Mouse (Mus musculus): ENCODE results near the gene Prr9. TPM values are rescaled to one million over a fixed set of nuclear protein-coding genes. Genes with fewer than 3 reads are reported as not detected.
A peak's percentile ranks its signal among the peaks of the same experiment; 100 is the strongest.

Gene Prr9
- polyA plus RNA-seq (2016; fragmentation: Nextera tagmentation; extraction: Ambion mirVana): not detected in 2 replicates

DNA sequence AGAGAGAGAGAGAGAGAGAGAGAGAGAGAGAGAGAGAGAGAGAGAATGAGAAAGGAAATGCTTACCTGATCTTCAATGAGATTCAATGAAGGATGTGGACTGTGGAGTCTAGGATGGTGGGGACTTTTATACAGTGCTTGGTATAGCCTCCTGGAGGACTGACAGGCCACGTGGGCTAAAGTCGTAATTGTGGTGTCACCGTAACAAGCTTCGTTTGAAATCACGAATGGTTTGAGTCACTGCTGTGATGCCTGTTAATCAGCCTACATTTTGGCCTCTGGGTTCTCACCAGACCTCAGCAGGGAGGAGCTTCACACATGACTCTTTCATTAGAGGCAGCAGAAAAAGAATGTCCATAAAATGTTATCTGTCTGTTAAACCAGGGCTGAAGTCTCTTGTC, at the start of gene Prr9:
Gene Prr9 (minus strand): TSS at position 101 of the 400 bp plus-strand sequence.
- Histone ChIP-seq H3K36me3 (no peaks in the 10 kb centered on the region), H3K9ac (no peak within 1 kb of the TSS), H3K4me3 (no peak within 1 kb of the TSS), H3K4me2 (replicated peaks) (no peak within 1 kb of the TSS), H3K27me3 (no peaks in the 10 kb centered on the region), H3K27ac (no peak within 1 kb of the TSS), H3K4me1 (no peaks in the 10 kb centered on the region), H3K9me3 (replicated peaks) (no peaks in the 10 kb centered on the region)
- WGBS: 83% methylated on average over 5 of the region's 5 CpGs
- ATAC-seq (ENCODE audit: low FRiP score): no peak

DNA sequence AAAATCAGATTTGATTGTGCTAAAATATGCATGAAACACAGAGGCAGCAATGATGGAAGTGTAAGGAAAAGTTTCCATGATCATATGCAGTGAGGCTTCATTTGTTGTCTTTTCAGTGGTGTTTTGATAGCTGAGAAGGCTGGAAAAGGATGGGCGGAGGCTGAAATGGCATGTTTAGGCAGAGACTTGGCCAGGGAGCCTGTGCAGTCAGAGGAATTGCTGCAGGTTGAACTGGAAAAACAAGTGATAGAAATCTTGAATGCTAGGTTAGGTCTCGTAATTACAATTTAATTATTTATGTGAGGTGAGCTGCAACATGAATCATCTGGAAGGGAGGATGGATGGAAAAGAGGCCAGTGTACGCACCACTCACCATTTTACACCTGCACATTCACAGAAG, 46.1 kb upstream of the Prr9 start:
- Histone ChIP-seq H3K27ac (no peak overlapping the region), H3K9me3 (replicated peaks) (no peaks in the 10 kb centered on the region), H3K9ac (no peak overlapping the region), H3K27me3 (no peaks in the 10 kb centered on the region), H3K4me3 (no peak overlapping the region), H3K4me1 (no peaks in the 10 kb centered on the region), H3K36me3 (no peaks in the 10 kb centered on the region), H3K4me2 (replicated peaks) (no peak overlapping the region)
- 81% methylated on average over 3 of the region's 3 CpGs for WGBS
- ATAC-seq (ENCODE audit: low FRiP score): no peak

DNA sequence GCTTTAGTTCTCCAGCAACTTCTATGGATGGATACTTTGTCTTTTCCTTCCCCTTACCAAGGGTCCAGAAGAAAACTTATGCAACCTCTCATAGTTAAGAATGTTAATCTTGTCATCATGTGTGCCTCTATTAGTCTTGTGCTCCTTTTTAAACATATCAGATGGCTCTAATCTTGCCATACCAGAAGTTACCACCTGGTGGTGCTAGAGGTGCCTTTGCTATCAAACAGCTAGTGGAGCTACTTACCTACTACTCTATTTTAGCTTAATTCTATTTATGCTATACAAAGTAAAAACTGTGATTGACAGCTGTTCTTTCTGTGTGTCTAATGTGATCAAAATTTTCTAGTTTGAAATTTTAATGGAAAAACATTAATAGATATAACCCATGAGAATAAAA, 29.6 kb upstream of the Prr9 start:
- H3K4me1 ChIP-seq: no peaks in the 10 kb centered on the region
- no peak overlapping the region for H3K4me3 ChIP-seq
- H3K4me2 ChIP-seq (replicated peaks): no peak overlapping the region
- 0 out of 2 replicates have a peak, but pooled peaks have one; percentile 47 for ATAC-seq (ENCODE audit: low FRiP score)
- no peaks in the 10 kb centered on the region for H3K36me3 ChIP-seq
- no peak overlapping the region for H3K27ac ChIP-seq
- H3K9me3 ChIP-seq (replicated peaks): no peaks in the 10 kb centered on the region
- H3K9ac ChIP-seq: no peak overlapping the region
- no peaks in the 10 kb centered on the region for H3K27me3 ChIP-seq

DNA sequence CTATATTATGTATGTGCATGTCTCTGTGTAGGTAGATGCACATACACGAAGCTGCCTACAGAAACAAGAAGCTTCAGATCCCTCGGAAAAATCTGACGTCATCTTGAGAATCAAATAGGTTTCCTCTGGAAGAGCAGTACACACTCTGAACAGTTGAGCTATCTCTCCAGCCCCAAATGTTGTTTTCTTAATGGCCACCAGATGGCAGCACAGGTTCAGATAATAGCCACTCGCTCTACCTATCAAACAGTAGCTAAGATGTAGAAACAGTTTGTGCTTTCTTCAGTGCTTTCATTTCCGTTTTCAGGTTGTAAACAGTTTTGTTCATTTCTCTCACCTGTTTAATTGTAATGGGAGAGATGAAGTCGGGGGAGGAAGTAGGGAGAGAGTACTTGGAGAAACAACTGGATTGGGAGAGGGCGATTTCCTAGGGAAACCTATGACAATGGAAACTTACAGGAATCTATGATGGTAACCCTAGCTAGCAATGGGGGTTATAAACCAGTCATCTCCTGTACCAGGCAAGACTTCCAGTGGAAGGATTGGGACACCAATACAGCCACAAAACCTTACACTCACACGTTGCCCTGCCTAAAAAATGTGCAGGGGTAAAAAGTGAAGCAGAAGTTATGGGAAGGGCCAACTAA, 27.0 kb upstream of the Prr9 start:
- no peaks in the 10 kb centered on the region for H3K9me3 ChIP-seq (replicated peaks)
- no peak overlapping the region for H3K4me3 ChIP-seq
- no peaks in the 10 kb centered on the region for H3K36me3 ChIP-seq
- H3K4me2 ChIP-seq (replicated peaks): no peak overlapping the region
- WGBS: 26% methylated on average over 8 of the region's 8 CpGs
- no peak overlapping the region for H3K9ac ChIP-seq
- ATAC-seq (ENCODE audit: low FRiP score): peak; percentile 90
- no peaks in the 10 kb centered on the region for H3K4me1 ChIP-seq
- H3K27me3 ChIP-seq: no peaks in the 10 kb centered on the region
- H3K27ac ChIP-seq: no peak overlapping the region

DNA sequence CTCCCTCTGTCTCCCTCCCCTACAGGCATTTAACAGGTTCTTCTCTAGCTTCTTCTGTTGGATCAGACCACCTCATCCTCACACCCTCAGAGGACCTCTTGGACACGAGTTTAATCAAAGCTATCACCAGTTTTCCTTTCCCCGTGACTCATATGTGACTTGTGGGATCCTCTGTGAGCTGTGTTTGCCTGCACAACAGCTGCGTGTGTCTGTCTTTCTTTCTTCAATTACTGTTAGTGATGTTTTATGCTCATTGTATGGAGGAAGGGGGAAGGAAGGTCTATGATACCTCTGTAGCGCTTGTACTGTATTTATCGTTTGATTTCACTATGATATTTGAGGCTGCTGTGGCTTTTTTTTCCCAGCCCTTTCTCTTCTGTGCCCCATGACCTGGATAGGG, 24.2 kb upstream of the Prr9 start:
- H3K27ac ChIP-seq: no peak overlapping the region
- H3K27me3 ChIP-seq: no peaks in the 10 kb centered on the region
- ATAC-seq (ENCODE audit: low FRiP score): no peak
- no peak overlapping the region for H3K4me3 ChIP-seq
- WGBS: 84% methylated on average over 5 of the region's 5 CpGs
- H3K9ac ChIP-seq: no peak overlapping the region
- H3K9me3 ChIP-seq (replicated peaks): no peaks in the 10 kb centered on the region
- no peaks in the 10 kb centered on the region for H3K36me3 ChIP-seq
- no peaks in the 10 kb centered on the region for H3K4me1 ChIP-seq
- no peak overlapping the region for H3K4me2 ChIP-seq (replicated peaks)

DNA sequence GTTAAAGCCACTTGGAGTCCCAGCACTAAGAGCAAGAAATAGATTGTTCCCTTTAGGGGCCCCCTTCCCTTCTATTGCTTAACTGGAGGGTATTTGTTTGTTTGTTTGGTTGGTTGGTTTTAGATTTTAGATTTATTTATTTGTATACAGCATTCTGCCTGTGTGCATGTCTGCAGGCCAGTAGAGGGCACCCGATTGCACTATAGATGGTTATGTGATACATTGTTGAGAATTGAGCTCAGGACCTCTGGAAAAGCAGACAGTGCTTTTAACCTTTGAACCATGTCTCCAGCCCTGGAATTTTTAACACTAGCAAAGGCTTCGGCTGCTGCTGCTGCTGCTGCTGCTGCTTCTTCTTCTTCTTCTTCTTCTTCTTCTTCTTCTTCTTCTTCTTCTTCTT, 23.7 kb upstream of the Prr9 start:
- Histone ChIP-seq H3K9ac (no peak overlapping the region), H3K27me3 (no peaks in the 10 kb centered on the region), H3K27ac (no peak overlapping the region), H3K4me1 (no peaks in the 10 kb centered on the region), H3K36me3 (no peaks in the 10 kb centered on the region), H3K4me3 (no peak overlapping the region), H3K9me3 (replicated peaks) (no peaks in the 10 kb centered on the region), H3K4me2 (replicated peaks) (no peak overlapping the region)
- ATAC-seq (ENCODE audit: low FRiP score): no peak
- WGBS: 60% methylated on average over 2 of the region's 2 CpGs

DNA sequence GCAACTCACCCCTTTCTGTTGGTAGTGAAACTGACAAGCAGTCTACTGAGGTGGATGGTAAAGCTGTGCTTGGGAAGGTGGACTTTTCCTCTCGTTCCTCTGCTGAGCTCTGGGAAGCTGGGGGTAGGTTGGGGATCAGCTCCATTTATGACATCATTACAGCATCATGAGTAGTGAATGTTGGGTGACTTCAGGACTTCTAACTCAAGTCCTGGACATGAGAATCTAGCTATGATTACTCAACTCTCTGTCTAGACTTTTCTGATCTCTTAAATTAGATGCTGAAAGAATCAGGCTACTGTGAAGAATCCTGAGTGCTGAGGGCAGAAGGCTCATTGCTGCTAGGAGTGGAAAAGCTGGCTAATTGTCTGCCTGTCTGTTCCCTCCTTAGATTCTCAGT, 18.9 kb upstream of the Prr9 start, which contains the start of gene Lelp1:
Gene Lelp1 (minus strand): TSS at position 101 of the 400 bp plus-strand sequence.
- Histone ChIP-seq H3K9me3 (replicated peaks) (no peaks in the 10 kb centered on the region), H3K4me2 (replicated peaks) (no peak within 1 kb of the TSS), H3K4me1 (no peaks in the 10 kb centered on the region), H3K27ac (no peak within 1 kb of the TSS), H3K36me3 (no peaks in the 10 kb centered on the region), H3K27me3 (no peaks in the 10 kb centered on the region), H3K4me3 (no peak within 1 kb of the TSS), H3K9ac (no peak within 1 kb of the TSS)
- WGBS: 50% methylated on average over 1 of the region's 1 CpGs
- no peak for ATAC-seq (ENCODE audit: low FRiP score)

DNA sequence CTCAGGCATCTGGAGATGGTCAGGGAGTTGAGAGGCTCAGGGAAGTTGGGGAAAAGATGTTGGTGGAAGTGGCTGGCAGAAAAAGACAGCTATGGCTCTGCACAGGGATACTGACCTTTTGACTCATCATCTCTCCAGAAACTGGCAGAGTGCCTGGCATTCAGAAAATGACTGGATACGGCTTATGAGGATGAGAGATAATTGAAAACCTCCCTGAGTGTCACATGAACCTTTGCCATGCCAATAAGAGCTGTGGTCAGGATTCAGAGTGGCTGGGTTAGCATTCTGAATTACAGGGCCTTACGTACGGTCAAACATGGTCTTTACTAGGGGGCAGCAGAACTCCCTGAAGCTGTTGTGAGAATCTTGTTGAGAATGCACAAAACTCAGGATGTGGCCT, 2.8 kb downstream of the Prr9 start:
- H3K4me2 ChIP-seq (replicated peaks): no peak overlapping the region
- no peak overlapping the region for H3K4me3 ChIP-seq
- no peak overlapping the region for H3K9ac ChIP-seq
- no peaks in the 10 kb centered on the region for H3K4me1 ChIP-seq
- no peak overlapping the region for H3K27ac ChIP-seq
- H3K36me3 ChIP-seq: no peaks in the 10 kb centered on the region
- H3K9me3 ChIP-seq (replicated peaks): no peaks in the 10 kb centered on the region
- 82% methylated on average over 3 of the region's 3 CpGs for WGBS
- no peaks in the 10 kb centered on the region for H3K27me3 ChIP-seq
- ATAC-seq (ENCODE audit: low FRiP score): no peak

DNA sequence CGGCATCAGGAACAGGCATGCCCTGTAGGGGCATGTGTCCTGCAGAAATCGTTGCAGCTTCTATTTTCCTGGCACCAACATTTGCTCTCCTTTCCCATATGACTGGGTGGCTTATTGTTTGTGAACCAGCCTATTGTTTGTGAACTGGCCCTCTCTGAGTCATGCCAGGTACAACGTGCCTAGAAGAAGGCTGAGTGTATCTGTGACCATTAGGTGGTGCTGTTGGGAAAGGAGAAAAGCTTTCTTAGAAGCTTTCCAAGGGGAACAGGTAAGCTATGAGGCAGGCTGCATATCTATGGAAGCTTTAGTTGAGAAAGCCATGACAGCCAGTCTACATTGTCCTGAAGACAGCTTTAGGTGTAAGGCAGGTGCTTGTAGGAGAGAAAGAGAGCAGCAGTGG, 5.8 kb downstream of the Prr9 start:
- WGBS: 35% methylated on average over 3 of the region's 3 CpGs
- no peak for ATAC-seq (ENCODE audit: low FRiP score)

DNA sequence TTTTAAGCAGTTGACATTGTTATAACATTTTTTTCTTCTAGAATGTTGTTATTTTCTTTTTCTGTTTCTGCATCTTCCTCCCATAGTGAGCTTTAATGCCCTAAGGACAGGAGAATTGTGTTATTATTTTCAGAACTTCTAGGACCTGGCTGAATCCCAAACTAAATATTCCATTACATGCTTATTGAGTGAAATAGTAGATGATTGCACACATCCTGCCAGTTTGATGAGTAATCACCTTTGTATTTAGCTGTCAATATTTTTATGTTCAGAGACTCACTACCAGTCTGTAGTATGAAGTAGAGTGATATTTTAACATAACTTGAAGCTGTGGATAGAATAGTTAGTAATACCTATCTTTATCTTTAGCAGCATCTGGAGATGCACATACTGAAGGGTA, 12.2 kb downstream of the Prr9 start:
- Histone ChIP-seq H3K4me3 (no peak overlapping the region), H3K4me2 (replicated peaks) (no peak overlapping the region), H3K36me3 (no peaks in the 10 kb centered on the region), H3K9ac (no peak overlapping the region), H3K27ac (no peak overlapping the region), H3K4me1 (no peaks in the 10 kb centered on the region), H3K27me3 (no peaks in the 10 kb centered on the region), H3K9me3 (replicated peaks) (no peaks in the 10 kb centered on the region)
- no peak for ATAC-seq (ENCODE audit: low FRiP score)

More for the DNA sequence above, 5.8 kb downstream of the Prr9 start:
- Histone ChIP-seq H3K27me3 (no peaks in the 10 kb centered on the region), H3K36me3 (no peaks in the 10 kb centered on the region), H3K4me3 (no peak overlapping the region), H3K27ac (no peak overlapping the region), H3K4me2 (replicated peaks) (no peak overlapping the region), H3K4me1 (no peaks in the 10 kb centered on the region), H3K9me3 (replicated peaks) (no peaks in the 10 kb centered on the region), H3K9ac (no peak overlapping the region)

DNA sequence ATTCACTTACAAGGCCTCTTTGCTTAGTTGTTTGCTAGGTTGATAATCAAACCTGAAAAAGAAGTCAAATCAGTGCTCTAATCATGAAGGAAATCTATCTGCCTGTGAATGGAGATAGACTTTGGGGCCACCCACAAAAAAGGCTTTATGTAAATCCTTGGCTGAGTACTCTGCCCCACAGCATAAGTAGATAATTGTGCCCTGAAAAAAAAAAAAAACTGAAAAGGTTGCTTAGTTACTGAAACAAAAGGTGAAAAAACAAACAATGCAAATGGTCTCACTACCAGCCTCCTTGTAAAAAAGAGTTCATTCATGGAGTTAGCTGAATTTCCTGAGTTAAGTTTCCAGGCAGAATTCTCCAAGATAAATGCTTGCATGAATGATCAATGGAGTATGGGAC, 13.0 kb downstream of the Prr9 start:
- Histone ChIP-seq H3K27ac (no peak overlapping the region), H3K4me1 (no peaks in the 10 kb centered on the region), H3K36me3 (no peaks in the 10 kb centered on the region), H3K9ac (no peak overlapping the region), H3K27me3 (no peaks in the 10 kb centered on the region), H3K9me3 (replicated peaks) (no peaks in the 10 kb centered on the region), H3K4me3 (no peak overlapping the region), H3K4me2 (replicated peaks) (no peak overlapping the region)
- no peak for ATAC-seq (ENCODE audit: low FRiP score)

DNA sequence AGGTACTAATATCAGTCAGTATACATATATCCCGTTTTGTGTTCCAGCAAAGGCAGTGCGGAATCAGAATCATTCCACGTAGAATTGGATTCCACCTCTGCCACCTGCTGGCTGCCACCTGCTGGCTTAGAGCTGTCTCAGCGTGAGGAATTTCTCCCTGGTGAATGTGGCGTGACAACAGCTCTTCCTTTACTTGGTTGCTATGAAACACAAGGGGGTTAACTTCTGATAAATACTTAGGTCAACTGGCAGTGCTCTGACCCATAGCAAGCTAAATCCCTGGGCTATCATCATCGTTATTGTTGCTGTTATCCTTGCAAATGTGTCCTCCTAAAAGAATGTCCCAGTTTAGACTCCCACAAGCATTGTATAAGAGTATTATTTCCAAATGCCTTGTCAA, 17.2 kb downstream of the Prr9 start:
- WGBS: 11% methylated on average over 6 of the region's 6 CpGs
- ATAC-seq (ENCODE audit: low FRiP score): peak; percentile 52; the same call in 1 of the 2 replicates
- no peak overlapping the region for H3K27ac ChIP-seq
- no peak overlapping the region for H3K4me2 ChIP-seq (replicated peaks)
- H3K9ac ChIP-seq: no peak overlapping the region
- H3K4me1 ChIP-seq: no peaks in the 10 kb centered on the region
- no peaks in the 10 kb centered on the region for H3K9me3 ChIP-seq (replicated peaks)
- no peak overlapping the region for H3K4me3 ChIP-seq
- no peaks in the 10 kb centered on the region for H3K27me3 ChIP-seq
- H3K36me3 ChIP-seq: no peaks in the 10 kb centered on the region

DNA sequence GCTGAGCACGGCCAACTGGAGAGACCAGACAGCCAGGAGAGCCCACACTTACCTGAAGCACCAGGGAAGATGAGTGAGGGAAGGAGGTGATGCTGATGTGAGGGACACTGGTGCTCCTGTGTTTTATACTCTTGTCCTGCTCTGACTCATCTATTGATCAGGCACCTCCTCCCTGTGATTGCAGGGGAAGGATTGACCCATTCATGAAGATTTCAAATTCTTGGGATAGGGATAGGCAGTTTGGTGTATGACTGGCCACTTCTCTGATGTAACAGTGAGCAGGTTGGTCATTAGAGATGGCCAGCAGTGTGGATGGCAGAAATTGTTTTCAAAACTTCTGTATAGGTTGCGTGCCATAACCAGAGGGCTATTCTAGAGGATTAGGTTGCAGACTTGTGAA, 40.7 kb downstream of the Prr9 start, which contains the start of gene Lor:
Gene Lor (minus strand): TSS at position 101 of the 400 bp plus-strand sequence.
- peak within 1 kb of the TSS; percentile 90 for H3K4me2 ChIP-seq (replicated peaks)
- H3K27me3 ChIP-seq: peaks cover 20% of the 10 kb centered on the region
- no peaks in the 10 kb centered on the region for H3K36me3 ChIP-seq
- H3K9me3 ChIP-seq (replicated peaks): no peaks in the 10 kb centered on the region
- WGBS: 76% methylated on average over 2 of the region's 2 CpGs
- H3K9ac ChIP-seq: 0 out of 2 replicates have a peak within 1 kb of the TSS, but pooled peaks have one; percentile 80
- no peak within 1 kb of the TSS for H3K27ac ChIP-seq
- ATAC-seq (ENCODE audit: low FRiP score): no peak
- H3K4me1 ChIP-seq: peaks cover 8% of the 10 kb centered on the region; the same call in 1 of the 2 replicates
- peak within 1 kb of the TSS; percentile 72 for H3K4me3 ChIP-seq
